Mouse (Mus musculus) testis, postnatal 14 days (tissue): ENCODE results near the gene Gm36210.
"Not testable (repeated sequence)": the region's sequence is repeated elsewhere in the genome, so short reads cannot be mapped to it uniquely, and the experiment has no call there.

ENCODE experiments used
- DNase-seq: peaks from one replicate; pipeline ENCODE4 v3.0.0; 2021; ENCODE audit warnings: low spot score

Gm36210 gene

DNA sequence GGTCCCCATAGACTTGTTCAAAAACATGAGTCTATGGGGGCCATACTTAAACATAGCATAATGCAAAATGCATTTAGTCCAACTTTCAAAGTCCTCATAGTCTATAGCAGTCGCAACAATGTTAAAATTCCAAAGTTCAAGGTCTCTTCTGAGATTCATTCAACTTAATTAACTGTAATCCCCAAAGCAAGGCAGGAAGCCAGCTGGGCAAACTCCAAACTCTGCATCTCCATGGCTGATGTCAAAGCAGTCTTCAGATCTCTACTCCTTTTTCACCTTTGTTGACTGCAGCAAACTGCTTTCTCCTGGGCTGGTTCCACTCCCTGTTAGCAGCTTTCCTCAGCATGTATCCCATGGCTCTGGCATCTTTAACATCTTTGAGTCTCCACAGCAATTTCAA lies 27.3 kb downstream of the Gm36210 start:
- DNase-seq: not testable (repeated sequence)

GRCm38 (mm10) chr7:4878186-4878585 lies 28.1 kb downstream of the Gm36210 start:
- DNase-seq: no peak

- no peak for DNase-seq
These were observed 29.1 kb downstream of the Gm36210 start for GRCm38 (mm10) chr7:4877226-4877625.

GRCm38 (mm10) chr7:4876753-4877221 lies 29.5 kb downstream of the Gm36210 start, which contains the start of gene Isoc2a:
Gene Isoc2a, plus strand, starts transcription at chr7:4877153.
- DNase-seq: peak; percentile 88

GRCm38 (mm10) chr7:4870133-4870532 lies 36.2 kb downstream of the Gm36210 start, which contains the start of gene Isoc2b:
Gene Isoc2b, minus strand, starts transcription at chr7:4870258.
- no peak for DNase-seq

DNA sequence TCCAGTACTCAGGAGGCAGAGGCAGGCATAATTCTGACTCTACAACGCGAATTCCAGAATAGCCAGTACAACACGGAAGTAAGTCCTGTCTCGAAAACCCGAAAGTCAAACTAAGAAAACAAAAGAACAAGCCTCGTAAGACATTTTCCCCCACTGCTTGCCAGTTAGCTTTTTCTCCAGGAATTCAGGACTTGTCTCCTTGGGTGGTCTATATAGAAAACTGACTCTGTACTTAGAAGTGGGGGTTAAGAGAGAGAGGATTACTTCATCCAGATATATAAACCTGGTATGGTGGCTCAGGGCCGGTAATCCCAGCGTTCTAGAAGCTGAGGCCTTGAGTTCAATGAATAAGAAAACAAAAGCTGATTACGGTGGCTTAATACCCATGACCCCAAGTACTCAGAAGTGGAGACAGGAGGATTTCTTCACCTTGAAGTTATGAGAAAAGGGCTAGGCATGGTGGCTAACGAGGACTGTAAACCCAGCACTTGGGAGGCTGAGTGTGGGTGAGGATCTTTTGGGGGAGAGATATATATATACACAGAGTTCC lies 39.6 kb downstream of the Gm36210 start:
- no peak for DNase-seq

- DNase-seq: peak; percentile 95
These were observed 40.5 kb downstream of the Gm36210 start for GRCm38 (mm10) chr7:4865579-4866493.

DNA sequence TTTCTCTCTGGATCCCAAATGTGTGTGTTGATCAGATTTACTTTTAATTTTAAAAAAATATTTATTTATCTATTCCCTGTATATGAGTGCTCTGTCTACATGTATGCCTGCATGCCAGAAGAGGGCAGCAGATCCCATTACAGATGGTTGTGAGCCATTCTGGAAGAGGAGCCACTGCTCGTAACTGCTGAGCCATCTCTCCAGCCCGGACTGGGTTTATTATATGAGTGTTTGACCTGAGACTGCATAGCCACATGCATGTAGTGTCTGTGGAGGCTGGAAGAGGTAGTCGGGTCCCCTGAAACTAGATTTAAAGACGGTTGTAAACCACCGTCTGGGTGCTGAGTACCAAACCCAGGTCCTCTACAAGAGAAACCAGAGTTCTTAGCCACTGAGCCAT lies 41.2 kb downstream of the Gm36210 start:
- DNase-seq: no peak

GRCm38 (mm10) chr7:4864130-4864845 lies 42.0 kb downstream of the Gm36210 start:
- no peak for DNase-seq

DNA sequence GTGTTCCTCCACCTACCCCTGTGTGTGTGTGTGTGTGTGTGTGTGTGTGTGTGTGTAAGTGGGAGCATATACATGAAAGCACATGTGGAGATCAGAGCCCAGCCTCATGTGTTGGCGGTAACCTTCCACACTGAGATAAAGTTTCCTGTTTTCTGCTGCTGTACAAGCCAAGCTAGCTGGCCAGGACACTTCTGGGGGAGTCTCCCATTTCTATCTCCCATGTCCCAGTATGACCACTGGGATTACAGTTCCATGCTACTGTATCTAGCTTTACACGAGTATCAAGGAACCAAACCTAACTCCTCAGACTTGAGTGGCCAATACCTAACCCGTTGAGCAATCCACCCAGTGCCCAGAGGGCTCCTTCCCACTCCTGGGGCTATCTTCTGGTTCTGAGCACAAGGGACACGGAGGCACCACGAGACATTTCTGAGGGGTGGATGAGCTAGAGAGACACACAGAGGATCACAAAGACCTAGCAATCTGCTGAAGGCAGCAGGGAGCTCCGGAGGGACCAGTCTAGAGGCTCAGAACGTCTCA lies 42.7 kb downstream of the Gm36210 start:
- no peak for DNase-seq

- peak; percentile 75 for DNase-seq
These were observed 43.3 kb downstream of the Gm36210 start for GRCm38 (mm10) chr7:4863041-4863440.

- DNase-seq: not testable (repeated sequence)
These were observed 45.4 kb downstream of the Gm36210 start for GRCm38 (mm10) chr7:4860926-4861325.

GRCm38 (mm10) chr7:4859418-4859978 lies 46.8 kb downstream of the Gm36210 start:
- no peak for DNase-seq

GRCm38 (mm10) chr7:4857321-4857720 lies 49.0 kb downstream of the Gm36210 start:
- no peak for DNase-seq

GRCm38 (mm10) chr7:4856508-4856907 lies 49.8 kb downstream of the Gm36210 start:
- DNase-seq: no peak

GRCm38 (mm10) chr7:4853613-4854012 lies 52.7 kb downstream of the Gm36210 start:
- no peak for DNase-seq

GRCm38 (mm10) chr7:4851315-4851688 lies 55.0 kb downstream of the Gm36210 start:
- DNase-seq: no peak

GRCm38 (mm10) chr7:4850621-4851314 lies 55.5 kb downstream of the Gm36210 start:
- DNase-seq: peak; percentile 79

DNA sequence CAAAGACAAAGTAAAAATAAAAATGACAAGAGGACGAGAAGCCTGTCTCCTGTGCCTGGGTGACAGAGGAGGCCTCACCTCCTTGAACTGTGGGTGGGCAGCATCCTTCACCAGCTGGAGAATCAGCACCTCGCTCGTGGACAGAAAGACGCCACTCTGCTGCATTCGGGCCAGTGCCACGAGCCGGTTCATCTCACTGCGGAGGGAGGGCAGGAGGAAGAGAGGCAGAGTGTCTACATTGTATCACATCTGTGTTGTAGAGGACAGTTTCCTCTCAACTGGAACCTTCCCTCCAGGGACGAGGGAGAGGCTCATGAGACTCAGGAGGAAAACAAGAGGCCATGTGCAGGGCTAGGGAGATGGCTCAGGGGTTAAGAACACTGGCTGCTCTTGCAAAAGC lies 56.9 kb downstream of the Gm36210 start:
- DNase-seq: peak; percentile 75
